Mouse (Mus musculus): Measurements from ENCODE around the gene Rpl5.
"Not testable (repeated sequence)": the region's sequence is repeated elsewhere in the genome, so short reads cannot be mapped to it uniquely, and the experiment has no call there.

The Rpl5 gene

GRCm38 (mm10) chr5:107901014-107901615, 813 bp downstream of the Rpl5 start:
- no peak for DNase-seq (ENCODE audit: low read depth, low spot score)

- DNase-seq (ENCODE audit: low read depth, low spot score): no peak
Observed at GRCm38 (mm10) chr5:107904325-107904724, 4.0 kb downstream of the Rpl5 start.

GRCm38 (mm10) chr5:107908514-107909110, 8.3 kb downstream of the Rpl5 start:
- no peak for DNase-seq (ENCODE audit: low read depth, low spot score)

GRCm38 (mm10) chr5:107909668-107910067, 9.4 kb downstream of the Rpl5 start:
- no peak for DNase-seq (ENCODE audit: low read depth, low spot score)

GRCm38 (mm10) chr5:107910084-107910616, 9.8 kb downstream of the Rpl5 start:
- no peak for DNase-seq (ENCODE audit: low read depth, low spot score)

- no peak for DNase-seq (ENCODE audit: low read depth, low spot score)
Observed at GRCm38 (mm10) chr5:107911012-107911411, 10.7 kb downstream of the Rpl5 start.

- DNase-seq (ENCODE audit: low read depth, low spot score): no peak
Observed at GRCm38 (mm10) chr5:107915280-107915679, 15.0 kb downstream of the Rpl5 start.

GRCm38 (mm10) chr5:107921400-107922252, 21.3 kb downstream of the Rpl5 start:
- no peak for DNase-seq (ENCODE audit: low read depth, low spot score)

- no peak for DNase-seq (ENCODE audit: low read depth, low spot score)
Observed at GRCm38 (mm10) chr5:107922836-107923235, 22.5 kb downstream of the Rpl5 start.

GRCm38 (mm10) chr5:107924564-107924963, 24.3 kb downstream of the Rpl5 start:
- no peak for DNase-seq (ENCODE audit: low read depth, low spot score)

- no peak for DNase-seq (ENCODE audit: low read depth, low spot score)
Observed at GRCm38 (mm10) chr5:107926550-107927249, 26.4 kb downstream of the Rpl5 start.

GRCm38 (mm10) chr5:107932556-107932955, 32.3 kb downstream of the Rpl5 start:
- DNase-seq (ENCODE audit: low read depth, low spot score): no peak

- DNase-seq (ENCODE audit: low read depth, low spot score): no peak
Observed at GRCm38 (mm10) chr5:107933202-107933974, 33.1 kb downstream of the Rpl5 start.

GRCm38 (mm10) chr5:107934770-107935543, 34.7 kb downstream of the Rpl5 start:
- no peak for DNase-seq (ENCODE audit: low read depth, low spot score)

GRCm38 (mm10) chr5:107936625-107937389, 36.5 kb downstream of the Rpl5 start:
- DNase-seq (ENCODE audit: low read depth, low spot score): no peak

- not testable (repeated sequence) for DNase-seq (ENCODE audit: low read depth, low spot score)
Observed at GRCm38 (mm10) chr5:107938483-107938882, 38.2 kb downstream of the Rpl5 start.

GRCm38 (mm10) chr5:107938886-107939285, 38.6 kb downstream of the Rpl5 start:
- DNase-seq (ENCODE audit: low read depth, low spot score): no peak

GRCm38 (mm10) chr5:107939701-107940100, 39.4 kb downstream of the Rpl5 start:
- DNase-seq (ENCODE audit: low read depth, low spot score): no peak

GRCm38 (mm10) chr5:107941222-107941621, 40.9 kb downstream of the Rpl5 start:
- DNase-seq (ENCODE audit: low read depth, low spot score): no peak

Data from brain, embryonic 18.5 days (tissue).